Mouse (Mus musculus) cerebellum, adult 11-12 months (tissue): ENCODE measurements at regions not wholly inside any gene's neighbourhood (a gene's known extent, or its start where the extent isn't known, plus 50 kb on each side); places are given as distances from the start of the nearest gene placed in this dataset.
A peak's percentile ranks its signal among the peaks of the same experiment; 100 is the strongest.

ENCODE experiments used
- DNase-seq: peaks from one replicate; pipeline ENCODE4 v3.0.0; 2022

DNA sequence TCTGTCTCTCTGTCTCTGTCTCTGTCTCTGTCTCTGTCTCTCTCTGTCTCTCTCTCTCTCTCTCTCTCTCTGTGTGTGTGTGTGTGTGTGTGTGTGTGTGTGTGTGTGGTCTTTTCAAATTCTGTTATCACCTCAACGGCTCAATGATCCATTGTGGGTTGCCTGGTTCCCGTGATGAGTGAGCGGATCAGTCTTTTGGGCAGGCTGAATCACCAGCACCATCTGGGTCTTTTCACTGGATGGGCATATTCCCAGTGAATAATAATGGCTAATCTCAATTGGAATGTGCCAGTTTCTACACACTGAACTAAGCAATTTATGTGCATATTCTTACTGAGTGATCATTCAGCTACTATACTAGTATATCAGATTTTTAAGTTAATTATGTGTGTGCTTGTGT, 216.4 kb downstream of the Lmx1a start:
- DNase-seq: no peak

DNA sequence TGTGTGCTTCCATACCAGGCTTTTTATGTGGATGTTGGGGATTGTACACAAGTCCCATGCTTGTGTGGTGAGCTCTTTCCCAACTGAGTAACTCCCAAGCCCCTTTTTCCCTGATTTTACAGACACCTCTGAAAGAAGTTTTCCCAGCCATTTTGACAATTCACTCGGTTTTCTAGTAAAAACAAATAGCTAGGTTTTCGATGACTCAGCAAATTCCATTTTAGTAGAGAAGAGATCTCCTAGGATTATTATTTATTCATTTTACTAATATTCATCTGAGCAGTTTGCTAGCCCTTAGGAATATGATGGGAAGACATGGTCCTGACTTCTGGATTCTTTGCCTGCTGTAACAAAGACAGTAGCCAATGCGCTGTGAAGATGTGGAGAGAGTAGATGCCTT, 223.0 kb downstream of the Lmx1a start:
- DNase-seq: no peak

DNA sequence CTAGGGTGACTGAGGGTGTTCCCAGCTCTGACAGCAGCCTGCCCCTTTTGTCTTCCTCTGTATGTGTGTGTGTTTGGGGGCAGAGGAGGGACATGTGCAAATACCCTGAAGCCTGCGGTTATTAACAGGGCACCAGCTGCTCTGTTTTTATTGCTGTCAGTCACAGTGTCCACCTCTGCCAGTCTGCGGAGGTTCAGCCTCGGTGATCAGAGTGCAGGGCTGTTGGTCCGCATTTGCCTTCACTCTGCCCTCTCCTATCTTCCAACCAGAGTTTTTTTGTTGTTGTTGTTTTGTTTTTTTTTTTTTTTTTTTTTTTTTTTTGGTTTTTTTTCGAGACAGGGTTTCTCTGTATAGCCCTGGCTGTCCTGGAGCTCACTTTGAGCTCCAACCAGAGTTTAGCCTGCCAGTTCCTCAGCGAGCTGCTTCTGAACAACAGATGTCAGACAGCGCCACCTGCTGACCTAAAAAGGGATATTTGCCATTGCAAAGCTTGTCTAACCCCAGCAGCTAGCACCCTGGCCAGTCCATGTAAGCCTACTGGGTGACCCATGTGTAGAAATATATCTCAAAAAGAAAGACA, 226.0 kb downstream of the Lmx1a start:
- DNase-seq: peak; percentile 25

DNA sequence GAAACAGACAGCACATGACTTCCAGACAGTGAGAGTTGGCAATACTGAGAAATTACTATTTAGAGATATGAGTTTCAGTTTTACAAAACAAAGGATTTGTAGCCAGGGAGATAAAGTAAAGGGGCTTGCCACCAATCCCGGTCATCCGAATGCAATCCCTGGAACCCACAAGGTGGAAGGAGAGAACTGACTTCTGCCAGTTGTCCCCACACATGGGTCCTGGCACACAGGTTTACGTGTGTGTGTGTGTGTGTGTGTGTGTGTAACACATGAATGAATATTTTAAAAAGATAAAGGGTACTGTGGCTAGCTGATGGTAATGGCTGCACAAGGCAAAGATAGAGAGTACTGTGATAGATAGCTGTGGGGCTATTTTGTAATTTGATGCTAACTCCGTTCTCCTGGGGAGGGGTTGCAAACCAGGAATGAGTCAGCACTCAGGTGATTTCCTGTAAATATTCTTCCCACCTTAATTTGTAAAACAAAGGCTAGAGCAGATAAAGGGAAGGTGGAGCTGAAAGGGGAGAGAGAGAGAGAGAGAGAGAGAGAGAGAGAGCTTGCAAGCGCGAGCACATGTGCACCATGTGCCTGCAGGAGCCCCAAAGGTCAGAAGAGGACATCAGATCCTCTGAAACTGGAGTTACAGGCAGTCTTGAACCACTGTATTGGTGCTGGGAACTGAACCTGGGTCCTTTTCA, 226.7 kb downstream of the Lmx1a start:
- no peak for DNase-seq

DNA sequence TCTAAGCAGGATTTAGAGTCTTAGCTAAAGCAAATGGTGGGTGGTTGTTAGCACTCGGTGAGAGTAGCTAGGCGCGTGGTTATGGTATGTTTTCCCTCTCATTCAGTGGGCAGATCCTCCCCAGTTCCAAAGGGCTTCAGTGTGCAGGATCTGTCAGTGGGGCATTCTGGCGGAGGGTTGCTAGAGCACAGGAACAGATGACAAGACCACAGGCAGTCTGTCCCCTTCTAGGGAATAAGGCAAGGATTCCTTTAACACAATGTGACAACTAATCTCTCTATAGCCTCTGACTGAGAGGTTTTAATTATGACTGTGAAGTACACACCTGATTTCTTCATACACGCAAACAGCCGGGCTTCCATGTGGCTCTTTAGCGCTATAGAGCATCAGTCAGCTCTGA, 233.9 kb downstream of the Lmx1a start:
- DNase-seq: no peak

DNA sequence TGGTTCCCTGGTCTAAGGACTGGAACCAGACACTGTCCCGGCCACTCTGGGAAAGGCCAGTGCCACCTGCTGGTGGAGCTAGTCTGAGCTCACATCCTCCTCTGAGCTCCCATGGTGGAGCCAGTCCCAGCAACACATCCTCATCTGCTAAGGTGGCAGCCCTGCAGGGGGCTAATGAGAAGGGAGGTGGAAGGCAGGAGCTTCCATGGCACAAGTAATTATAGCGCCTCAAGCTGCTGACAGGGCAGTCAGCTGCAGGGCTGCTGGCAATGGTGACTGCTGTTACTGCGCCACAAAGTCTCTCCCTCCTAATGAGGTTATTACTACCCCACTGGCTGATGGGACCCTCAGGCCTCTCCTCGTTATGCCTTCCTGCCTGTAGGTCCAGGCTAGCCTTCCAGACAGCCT, 239.0 kb downstream of the Lmx1a start:
- DNase-seq: no peak

DNA sequence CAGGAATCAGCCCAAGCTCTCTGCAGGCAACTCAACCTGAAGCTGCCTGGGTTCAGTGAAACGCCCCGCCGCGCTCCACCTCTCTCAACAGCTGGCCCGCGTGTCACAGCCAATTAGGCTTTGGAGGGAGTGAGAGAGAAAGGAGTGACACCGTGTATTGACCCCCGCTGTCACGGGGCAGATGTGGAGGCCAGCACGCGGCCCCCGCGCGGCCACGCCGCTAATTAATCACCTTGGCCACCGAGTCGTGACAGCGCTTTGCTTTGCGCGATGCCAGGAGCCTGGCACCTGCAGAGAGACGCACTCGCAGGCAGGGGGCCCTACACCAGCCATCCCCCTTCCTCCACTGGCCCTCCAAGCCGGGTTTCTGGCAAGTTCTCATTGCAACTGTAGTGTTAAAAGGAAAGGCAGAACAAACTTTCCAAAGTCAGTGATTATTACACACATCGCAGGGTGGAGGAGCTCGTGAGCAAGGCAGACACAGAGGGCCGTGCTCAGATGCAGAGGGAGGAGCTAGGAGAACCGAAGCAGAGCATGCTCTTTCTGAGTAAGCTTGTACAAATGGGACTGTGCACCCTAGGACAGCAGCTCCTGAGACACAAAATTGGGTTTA, 240.8 kb downstream of the Lmx1a start:
- no peak for DNase-seq

DNA sequence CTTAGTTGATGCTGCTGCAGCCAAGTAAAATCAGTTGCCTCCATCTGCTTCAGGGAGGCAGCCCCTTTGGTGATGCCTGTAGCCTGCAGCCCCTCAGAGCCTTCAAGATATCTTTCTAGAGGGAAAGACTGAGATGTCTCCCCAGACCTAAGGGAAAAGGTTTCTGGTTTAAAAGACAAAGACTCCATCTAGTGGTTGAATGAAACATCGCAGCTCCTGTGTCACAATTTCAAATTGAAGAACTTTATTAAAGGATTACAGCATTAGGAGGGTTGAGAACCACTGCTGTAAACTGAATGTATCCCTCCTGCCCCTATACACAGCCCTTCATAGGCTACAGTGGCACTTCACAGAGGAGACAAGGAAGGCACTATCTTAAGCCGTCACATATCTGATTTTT, 243.1 kb downstream of the Lmx1a start:
- no peak for DNase-seq

DNA sequence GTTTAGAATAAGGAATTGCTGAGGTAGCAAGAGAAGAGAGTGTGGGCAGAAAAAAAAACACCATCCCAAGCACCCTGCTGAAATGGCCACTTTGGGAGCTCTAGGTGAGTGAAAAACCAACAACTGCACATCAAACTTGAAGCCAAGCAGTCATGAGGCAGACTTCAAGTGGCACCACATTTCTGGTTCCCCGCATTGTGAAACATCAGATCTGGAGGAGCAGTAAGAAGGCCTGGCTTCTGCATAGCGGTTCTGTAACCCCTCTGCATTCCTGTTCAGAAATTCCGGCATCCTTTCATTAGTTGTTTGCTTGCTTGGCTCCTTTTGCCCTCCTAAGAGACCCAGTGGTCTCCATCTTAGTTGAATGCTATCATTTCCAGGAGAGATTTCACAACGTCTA, 247.7 kb downstream of the Lmx1a start:
- DNase-seq: no peak

DNA sequence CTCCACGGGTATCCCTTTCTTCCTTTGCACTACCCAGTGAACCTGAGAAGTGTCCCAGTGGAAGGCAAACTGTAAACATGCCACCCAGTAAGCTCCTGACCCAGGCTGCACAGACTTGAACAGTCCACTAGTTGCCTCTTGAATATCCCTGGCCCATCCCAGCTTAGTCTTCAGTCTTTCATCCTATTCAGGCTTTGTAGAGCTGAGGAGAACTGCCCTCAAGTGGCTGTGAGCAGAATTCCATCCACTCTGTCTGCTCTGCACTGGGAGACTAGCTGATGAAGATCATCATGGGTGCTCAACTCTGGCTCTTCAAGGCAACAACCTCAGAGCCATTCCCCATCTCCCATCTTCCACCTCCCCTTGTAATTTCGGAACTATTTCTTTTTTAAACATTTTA, 249.1 kb downstream of the Lmx1a start:
- DNase-seq: no peak

DNA sequence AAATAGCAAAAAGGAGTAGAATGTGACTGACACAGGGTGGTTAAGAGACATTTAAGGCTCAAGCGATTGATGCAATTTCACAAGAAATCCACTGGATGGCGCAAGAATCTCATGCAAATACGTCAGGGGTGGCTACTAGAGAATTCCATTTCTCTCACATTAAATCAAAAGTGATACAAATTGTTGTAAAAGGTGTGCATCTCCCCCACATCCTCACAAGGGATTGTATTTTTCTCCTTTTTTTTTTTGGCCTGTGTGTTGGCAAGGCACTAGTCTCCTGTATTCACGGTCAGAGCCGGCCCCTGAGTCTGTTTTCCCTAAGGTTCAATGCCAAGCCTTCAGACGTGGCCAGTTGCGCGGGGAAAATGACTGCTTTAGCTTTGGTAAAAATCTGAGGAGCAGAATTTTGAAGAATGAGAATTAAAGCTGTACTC, 253.0 kb downstream of the Lmx1a start:
- DNase-seq: no peak

DNA sequence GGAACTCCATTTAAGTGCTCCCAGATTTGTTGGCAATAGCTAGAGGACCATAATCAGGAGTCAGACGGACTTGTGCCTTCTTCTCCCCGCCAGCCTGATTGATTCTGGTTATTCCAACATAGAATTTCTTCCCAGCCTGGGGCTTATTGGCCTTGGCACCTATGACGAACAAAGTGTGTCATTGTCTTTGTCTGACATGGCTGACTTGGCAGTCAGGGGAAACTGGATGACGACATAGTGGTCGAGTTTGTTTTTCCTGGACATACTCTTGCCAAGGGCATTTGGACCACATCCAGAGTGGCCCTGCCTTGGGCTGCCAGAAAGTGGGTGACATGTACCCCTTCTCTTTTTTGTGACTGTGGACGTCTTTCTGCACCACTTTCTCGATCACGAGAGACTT, 254.1 kb downstream of the Lmx1a start:
- DNase-seq: no peak

DNA sequence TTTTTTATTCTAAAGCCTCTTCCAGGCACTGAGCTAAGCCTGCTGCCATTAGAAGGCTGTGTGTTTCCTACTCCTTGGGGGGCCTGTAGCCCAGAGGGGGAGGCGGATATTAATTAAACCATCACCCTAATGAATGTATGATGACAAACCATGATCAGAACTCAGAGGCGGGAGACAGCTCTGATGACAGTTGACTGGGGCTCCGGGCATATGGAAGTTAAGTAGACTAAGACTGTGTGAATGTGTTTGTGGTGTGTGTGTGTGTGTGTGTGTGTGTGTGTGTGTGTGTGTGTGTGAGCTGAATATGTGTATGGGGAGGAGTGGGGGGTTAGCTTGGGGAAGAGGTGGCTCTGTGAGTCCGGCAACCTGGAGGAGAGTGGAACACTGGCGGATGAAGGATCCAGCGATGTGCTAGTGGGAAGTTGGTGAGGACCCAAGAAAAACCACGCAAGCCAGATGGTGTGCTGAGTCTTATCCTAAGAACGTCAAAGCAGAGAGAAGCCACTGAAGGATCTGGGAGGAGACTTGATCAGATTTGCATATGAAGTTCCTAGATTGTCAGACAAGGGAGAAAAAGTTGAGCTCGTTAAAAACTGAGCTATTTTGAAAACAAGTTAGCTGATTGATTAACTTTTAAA, 256.7 kb downstream of the Lmx1a start:
- DNase-seq: no peak

DNA sequence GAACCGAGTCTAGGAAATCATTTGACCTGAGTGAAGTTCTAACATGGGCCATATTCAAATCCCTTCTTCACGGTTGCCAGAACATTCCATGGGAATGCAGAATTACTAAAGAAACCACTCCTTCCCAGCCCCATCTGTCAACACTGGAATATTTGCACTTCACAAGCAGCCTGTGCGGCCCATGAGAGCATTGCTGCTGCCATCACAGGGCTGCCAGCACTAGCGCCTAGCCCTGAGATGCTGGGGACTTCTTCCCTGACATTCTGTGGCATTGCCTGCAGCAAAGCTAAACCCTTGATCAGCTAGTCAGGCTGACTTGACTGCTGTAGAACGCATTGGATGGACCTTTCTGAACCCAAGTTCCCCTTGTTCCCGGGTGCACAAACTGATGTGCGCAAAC, 258.8 kb downstream of the Lmx1a start:
- no peak for DNase-seq

DNA sequence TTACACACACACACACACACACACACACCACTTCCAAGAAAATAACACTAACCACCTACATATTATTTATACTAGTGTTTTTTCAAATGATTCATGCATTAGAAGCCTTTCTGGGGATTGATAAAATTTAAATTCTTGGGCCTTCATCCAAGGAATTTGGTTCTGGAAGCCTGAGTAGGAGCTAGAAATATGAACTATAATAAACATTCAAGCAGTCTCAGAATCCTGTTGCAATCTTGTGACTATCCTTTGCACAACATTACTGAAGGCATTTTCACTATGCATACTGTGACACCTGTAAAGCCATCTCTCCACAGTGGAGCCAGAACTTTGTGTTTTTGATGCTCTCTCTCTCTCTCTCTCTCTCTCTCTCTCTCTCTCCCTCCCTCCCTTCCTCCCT, 262.7 kb downstream of the Lmx1a start:
- DNase-seq: no peak

DNA sequence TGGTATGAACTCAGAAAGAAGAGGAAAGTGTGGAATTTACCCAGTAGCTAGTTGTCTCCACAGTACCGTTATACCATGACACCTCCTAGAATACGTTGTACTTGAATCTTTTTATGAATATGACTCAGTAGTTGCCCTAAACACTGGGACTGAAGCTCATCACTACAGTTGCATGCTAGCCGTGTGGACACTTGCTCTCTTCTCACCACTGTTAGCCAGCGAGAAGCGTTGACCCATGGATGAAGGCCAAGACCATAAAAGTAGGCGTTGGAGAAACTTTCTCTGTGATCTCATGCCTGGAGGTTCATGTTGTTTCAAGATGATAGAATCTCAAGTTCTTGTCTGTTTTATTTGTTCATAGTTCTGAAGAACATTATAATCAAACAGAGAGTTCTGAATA, 269.5 kb downstream of the Lmx1a start:
- no peak for DNase-seq

DNA sequence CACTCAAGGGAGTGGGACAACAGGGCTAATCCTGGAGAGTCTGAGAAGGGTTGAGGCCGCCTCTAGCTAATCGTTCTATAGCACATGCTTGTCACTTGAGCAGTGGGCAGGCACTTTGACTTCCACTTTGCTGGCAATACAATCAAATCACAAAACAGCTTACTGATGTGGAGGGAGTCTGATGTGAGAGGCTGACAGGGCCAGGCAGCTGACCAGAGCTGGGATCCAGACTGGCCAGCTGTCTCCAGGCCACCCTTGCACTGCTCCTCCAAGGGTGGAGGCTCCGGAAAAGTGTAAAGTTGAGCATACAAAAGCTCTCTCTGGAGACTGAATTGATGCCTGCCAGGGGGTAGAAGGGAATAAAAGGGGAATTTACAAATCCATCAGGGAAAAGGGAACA, 280.5 kb downstream of the Lmx1a start:
- DNase-seq: no peak

DNA sequence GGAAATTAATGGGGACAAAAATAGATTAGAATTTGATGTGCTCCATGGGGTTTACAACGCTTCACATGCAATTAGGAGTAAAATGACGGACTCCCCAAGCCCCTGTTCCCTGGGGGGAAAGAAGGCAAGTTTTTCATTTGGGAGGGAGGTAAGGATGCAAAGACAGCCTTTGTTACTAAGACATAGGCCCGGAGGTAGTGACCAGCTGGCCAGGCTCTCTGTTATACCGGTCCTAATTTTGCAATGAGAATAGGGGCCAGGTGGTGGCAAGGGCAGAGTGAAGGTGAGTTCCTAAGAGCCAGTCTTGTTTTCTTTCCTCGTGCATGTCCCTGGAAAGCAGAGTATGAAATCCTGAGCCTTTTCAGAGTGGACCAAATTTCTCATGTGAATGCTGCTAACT, 280.9 kb downstream of the Lmx1a start:
- DNase-seq: peak; percentile 15

DNA sequence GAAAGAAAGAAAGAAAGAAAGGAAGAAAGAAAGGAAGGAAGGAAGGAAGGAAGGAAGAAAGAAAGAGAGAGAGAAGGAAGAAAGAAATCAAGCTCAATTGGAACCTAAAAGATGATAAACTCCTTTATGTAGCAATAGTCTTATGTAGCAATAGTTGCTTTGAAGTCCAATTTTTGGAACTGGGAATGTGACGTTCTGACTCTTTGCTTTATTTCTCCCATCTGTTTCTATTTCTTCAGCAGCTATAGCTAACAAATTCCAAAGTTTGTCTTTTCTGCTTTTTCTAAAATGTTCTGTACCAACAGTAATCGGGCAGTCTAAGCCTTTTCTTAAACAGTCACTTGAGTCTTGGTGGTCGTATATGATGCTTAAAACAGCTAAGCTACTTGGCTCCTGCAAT, 287.7 kb downstream of the Lmx1a start:
- no peak for DNase-seq

DNA sequence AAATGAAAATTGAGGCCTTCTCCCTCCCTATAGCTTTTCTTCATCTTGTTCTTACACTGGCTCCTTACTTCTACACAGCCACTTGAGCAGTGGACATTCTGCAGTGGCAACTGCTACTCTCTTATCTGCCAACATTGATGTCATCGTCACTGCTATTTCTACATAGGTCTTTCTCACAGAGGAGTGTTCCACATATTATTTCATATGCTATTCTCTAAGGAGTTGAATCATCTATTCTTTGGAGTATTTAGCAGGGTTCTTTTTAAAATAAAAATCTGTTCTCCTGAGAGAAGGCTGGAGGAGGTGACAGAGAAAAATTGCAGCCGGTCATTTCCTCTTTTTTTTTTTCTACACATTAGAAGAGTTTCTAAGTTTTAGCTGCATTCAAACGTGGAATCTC, 290.1 kb downstream of the Lmx1a start:
- no peak for DNase-seq

DNA sequence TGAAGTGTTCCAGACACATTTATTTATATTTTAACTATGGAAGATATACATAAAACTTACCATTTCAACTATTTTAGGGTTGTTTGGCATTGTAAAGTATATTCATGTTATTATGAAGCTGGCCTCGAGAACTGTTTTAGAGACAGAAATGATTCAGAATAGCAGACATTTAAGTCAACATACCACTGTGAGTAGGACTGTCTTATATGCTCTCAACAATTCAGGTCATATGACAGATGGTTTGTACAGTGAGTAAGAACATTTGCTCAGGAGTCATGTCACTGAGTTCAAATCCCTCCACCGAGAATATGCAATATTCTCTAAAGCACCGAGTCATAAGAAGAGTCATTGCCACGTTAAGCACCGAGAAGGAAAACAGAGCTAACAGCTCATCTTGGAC, 290.6 kb downstream of the Lmx1a start:
- DNase-seq: no peak

DNA sequence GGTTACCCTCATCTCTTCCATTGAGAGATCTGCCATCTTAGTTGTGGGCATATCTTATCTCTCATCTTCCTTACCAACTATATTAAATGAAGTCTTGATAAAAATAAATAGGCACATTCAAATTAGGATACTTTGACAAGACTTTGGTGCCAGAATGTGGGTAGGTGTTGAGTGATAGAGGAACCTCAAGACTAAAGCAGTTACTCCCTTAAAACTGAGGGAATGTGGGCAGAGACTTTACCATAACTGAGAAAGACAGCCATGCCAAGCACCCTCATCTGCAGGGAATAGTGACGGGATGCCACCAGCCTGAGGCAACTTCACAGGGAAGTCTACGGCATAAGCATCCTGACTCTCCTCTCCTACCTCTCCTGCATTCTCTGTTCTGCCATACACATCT, 292.3 kb downstream of the Lmx1a start:
- no peak for DNase-seq

DNA sequence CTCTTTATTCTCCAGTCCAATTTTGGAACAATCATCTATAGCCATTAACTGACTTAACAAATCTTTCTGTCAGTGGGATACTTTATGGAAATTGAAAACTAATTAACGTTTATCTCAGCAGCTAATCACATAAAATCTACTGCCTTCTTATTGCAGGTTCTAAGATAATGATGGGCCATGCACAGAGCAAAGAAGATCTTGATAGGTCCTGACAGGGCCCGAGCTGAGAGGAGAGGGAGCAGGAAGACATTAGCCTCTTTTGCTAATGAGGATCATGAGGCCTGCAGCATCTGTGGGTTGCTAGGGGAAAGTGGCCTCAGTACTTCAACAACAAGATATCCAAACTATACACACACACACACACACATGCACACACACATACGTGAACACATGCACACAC, 318.4 kb downstream of the Lmx1a start:
- DNase-seq: no peak

DNA sequence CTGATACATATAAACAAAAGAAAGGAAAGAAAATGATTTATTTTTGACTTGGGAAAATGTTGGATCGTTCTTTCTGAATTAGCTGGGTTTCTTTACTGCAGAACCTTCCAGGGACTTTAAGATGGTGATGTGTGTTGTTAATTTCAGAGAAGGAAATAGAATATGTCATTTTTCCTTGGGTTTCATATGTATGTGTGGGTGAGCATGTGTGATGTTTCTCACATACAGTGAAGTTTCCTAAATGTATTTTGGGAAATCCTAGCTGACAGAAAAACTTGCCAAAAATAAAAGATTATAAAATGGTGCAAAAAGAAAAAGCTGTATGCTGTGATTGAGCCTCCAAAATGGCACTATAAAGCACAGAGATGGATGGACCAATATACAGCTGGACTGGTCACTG, 319.2 kb downstream of the Lmx1a start:
- DNase-seq: no peak
